Mouse (Mus musculus): ENCODE data around the gene Ezr. TPM values are rescaled to one million over a fixed set of nuclear protein-coding genes. Genes with fewer than 3 reads are reported as not detected.
A peak's percentile ranks its signal among the peaks of the same experiment; 100 is the strongest.

Ezr gene
- polyA plus RNA-seq, 1 experiment from 2014 or later, result 289 TPM

GRCm38 (mm10) chr17:6798392-6799061 is 15.9 kb upstream of the Ezr start:
- Histone ChIP-seq H3K36me3 (ENCODE audit: control insufficient read depth, insufficient read depth, low read length) (no peaks in the 10 kb centered on the region), H3K9me3 (ENCODE audit: control insufficient read depth, low read length) (0 out of 2 replicates have a peak, but pooled peaks cover 3% of the 10 kb centered on the region), H3K4me1 (replicated peaks; ENCODE audit: control insufficient read depth, insufficient read depth) (peaks cover 2% of the 10 kb centered on the region; the same call in 1 of the 2 replicates), H3K4me2 (replicated peaks; ENCODE audit: low read depth) (no peak overlapping the region), H3K9ac (ENCODE audit: low read length) (no peak overlapping the region), H3K4me3 (ENCODE audit: low read depth, low read length) (no peak overlapping the region), H3K27me3 (ENCODE audit: control insufficient read depth, insufficient read depth, low read length) (no peaks in the 10 kb centered on the region), H3K27ac (replicated peaks) (no peak overlapping the region)
- no peak for ATAC-seq (ENCODE audit: low FRiP score, low TSS enrichment)
- WGBS, result 62% methylated on average over 12 of the region's 12 CpGs
- DNase-seq (ENCODE audit: low spot score), result no peak
- TF ChIP-seq EP300 (optimal IDR thresholded peaks at IDR 0.05) (no peak), CTCF (IDR thresholded peaks at IDR 0.05; ENCODE audit: low read depth) (no peak)

GRCm38 (mm10) chr17:6797471-6797870 is 14.9 kb upstream of the Ezr start:
- H3K4me3 ChIP-seq (ENCODE audit: low read depth, low read length), result no peak overlapping the region
- H3K9ac ChIP-seq (ENCODE audit: low read length), result no peak overlapping the region
- H3K36me3 ChIP-seq (ENCODE audit: control insufficient read depth, insufficient read depth, low read length), result no peaks in the 10 kb centered on the region
- DNase-seq (ENCODE audit: low spot score) (no peak), ATAC-seq (ENCODE audit: low FRiP score, low TSS enrichment) (no peak)
- peaks cover 2% of the 10 kb centered on the region; the same call in 1 of the 2 replicates for H3K4me1 ChIP-seq (replicated peaks; ENCODE audit: control insufficient read depth, insufficient read depth)
- no peaks in the 10 kb centered on the region for H3K27me3 ChIP-seq (ENCODE audit: control insufficient read depth, insufficient read depth, low read length)
- TF ChIP-seq CTCF (IDR thresholded peaks at IDR 0.05; ENCODE audit: low read depth), result no peak
- TF ChIP-seq EP300 (optimal IDR thresholded peaks at IDR 0.05), result no peak
- no peak overlapping the region for H3K27ac ChIP-seq (replicated peaks)
- WGBS, result 57% methylated on average over 4 of the region's 4 CpGs
- H3K4me2 ChIP-seq (replicated peaks; ENCODE audit: low read depth), result no peak overlapping the region
- H3K9me3 ChIP-seq (ENCODE audit: control insufficient read depth, low read length), result 0 out of 2 replicates have a peak, but pooled peaks cover 3% of the 10 kb centered on the region

GRCm38 (mm10) chr17:6794160-6794751 is 11.7 kb upstream of the Ezr start:
- TF ChIP-seq EP300 (optimal IDR thresholded peaks at IDR 0.05), result no peak
- no peak for TF ChIP-seq CTCF (IDR thresholded peaks at IDR 0.05; ENCODE audit: low read depth)
- Histone ChIP-seq H3K27me3 (ENCODE audit: control insufficient read depth, insufficient read depth, low read length) (no peaks in the 10 kb centered on the region), H3K27ac (replicated peaks) (no peak overlapping the region), H3K9ac (ENCODE audit: low read length) (no peak overlapping the region), H3K9me3 (ENCODE audit: control insufficient read depth, low read length) (no peaks in the 10 kb centered on the region), H3K36me3 (ENCODE audit: control insufficient read depth, insufficient read depth, low read length) (no peaks in the 10 kb centered on the region), H3K4me1 (replicated peaks; ENCODE audit: control insufficient read depth, insufficient read depth) (peaks cover 2% of the 10 kb centered on the region; the same call in 1 of the 2 replicates), H3K4me2 (replicated peaks; ENCODE audit: low read depth) (no peak overlapping the region), H3K4me3 (ENCODE audit: low read depth, low read length) (no peak overlapping the region)
- ATAC-seq (ENCODE audit: low FRiP score, low TSS enrichment), result peak; percentile 57
- DNase-seq (ENCODE audit: low spot score), result no peak
- WGBS, result 43% methylated on average over 12 of the region's 12 CpGs

GRCm38 (mm10) chr17:6789581-6790118 is 7.1 kb upstream of the Ezr start:
- Histone ChIP-seq H3K4me3 (ENCODE audit: low read depth, low read length) (no peak overlapping the region), H3K9me3 (ENCODE audit: control insufficient read depth, low read length) (no peaks in the 10 kb centered on the region), H3K9ac (ENCODE audit: low read length) (no peak overlapping the region), H3K27ac (replicated peaks) (no peak overlapping the region), H3K27me3 (ENCODE audit: control insufficient read depth, insufficient read depth, low read length) (no peaks in the 10 kb centered on the region), H3K4me2 (replicated peaks; ENCODE audit: low read depth) (no peak overlapping the region), H3K36me3 (ENCODE audit: control insufficient read depth, insufficient read depth, low read length) (no peaks in the 10 kb centered on the region), H3K4me1 (replicated peaks; ENCODE audit: control insufficient read depth, insufficient read depth) (peaks cover 2% of the 10 kb centered on the region; the same call in 1 of the 2 replicates)
- TF ChIP-seq CTCF (IDR thresholded peaks at IDR 0.05; ENCODE audit: low read depth) (no peak), EP300 (optimal IDR thresholded peaks at IDR 0.05) (no peak)
- ATAC-seq (ENCODE audit: low FRiP score, low TSS enrichment) (no peak), DNase-seq (ENCODE audit: low spot score) (no peak)
- WGBS, result 89% methylated on average over 9 of the region's 9 CpGs

DNA sequence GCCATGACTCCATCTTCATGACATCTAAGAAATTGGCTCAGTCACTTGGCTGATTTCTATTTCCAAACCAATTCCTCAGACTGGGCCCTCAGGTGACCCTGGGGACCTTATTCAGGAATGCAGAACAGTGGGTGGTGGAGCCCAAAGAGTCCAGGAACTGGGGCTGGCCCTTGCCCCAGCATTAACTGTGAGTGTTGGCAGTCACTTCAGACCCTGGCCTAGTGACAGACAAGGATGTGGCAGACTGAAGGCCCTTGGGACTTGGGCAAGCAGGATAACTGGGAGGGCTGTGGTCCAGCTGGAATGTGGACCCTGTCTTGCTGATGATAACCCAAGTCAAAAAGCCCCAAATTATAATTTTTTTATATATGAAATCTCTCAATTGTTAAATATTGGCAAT is 6.5 kb upstream of the Ezr start:
- no peak overlapping the region for H3K4me3 ChIP-seq (ENCODE audit: low read depth, low read length)
- H3K4me1 ChIP-seq (replicated peaks; ENCODE audit: control insufficient read depth, insufficient read depth), result peaks cover 2% of the 10 kb centered on the region; the same call in 1 of the 2 replicates
- TF ChIP-seq CTCF (IDR thresholded peaks at IDR 0.05; ENCODE audit: low read depth), result no peak
- TF ChIP-seq EP300 (optimal IDR thresholded peaks at IDR 0.05), result no peak
- no peak overlapping the region for H3K27ac ChIP-seq (replicated peaks)
- ATAC-seq (ENCODE audit: low FRiP score, low TSS enrichment) (no peak), DNase-seq (ENCODE audit: low spot score) (no peak)
- H3K27me3 ChIP-seq (ENCODE audit: control insufficient read depth, insufficient read depth, low read length), result no peaks in the 10 kb centered on the region
- H3K9ac ChIP-seq (ENCODE audit: low read length), result no peak overlapping the region
- H3K9me3 ChIP-seq (ENCODE audit: control insufficient read depth, low read length), result no peaks in the 10 kb centered on the region
- no peak overlapping the region for H3K4me2 ChIP-seq (replicated peaks; ENCODE audit: low read depth)
- no peaks in the 10 kb centered on the region for H3K36me3 ChIP-seq (ENCODE audit: control insufficient read depth, insufficient read depth, low read length)

GRCm38 (mm10) chr17:6787241-6787640 is 4.7 kb upstream of the Ezr start:
- no peaks in the 10 kb centered on the region for H3K36me3 ChIP-seq (ENCODE audit: control insufficient read depth, insufficient read depth, low read length)
- H3K27me3 ChIP-seq (ENCODE audit: control insufficient read depth, insufficient read depth, low read length), result no peaks in the 10 kb centered on the region
- DNase-seq (ENCODE audit: low spot score) (no peak), ATAC-seq (ENCODE audit: low FRiP score, low TSS enrichment) (no peak)
- H3K9ac ChIP-seq (ENCODE audit: low read length), result no peak overlapping the region
- 90% methylated on average over 4 of the region's 4 CpGs for WGBS
- TF ChIP-seq CTCF (IDR thresholded peaks at IDR 0.05; ENCODE audit: low read depth), result no peak
- TF ChIP-seq EP300 (optimal IDR thresholded peaks at IDR 0.05), result no peak
- H3K4me1 ChIP-seq (replicated peaks; ENCODE audit: control insufficient read depth, insufficient read depth), result no peaks in the 10 kb centered on the region
- H3K4me3 ChIP-seq (ENCODE audit: low read depth, low read length), result no peak overlapping the region
- no peaks in the 10 kb centered on the region for H3K9me3 ChIP-seq (ENCODE audit: control insufficient read depth, low read length)
- H3K27ac ChIP-seq (replicated peaks), result no peak overlapping the region
- no peak overlapping the region for H3K4me2 ChIP-seq (replicated peaks; ENCODE audit: low read depth)

All from stomach, postnatal 0 days (tissue).